ENCODE assay signal across 9 mouse cellular contexts in genomic region chr1:93726974-93727373, GRCm38 (mm10). TPM values are rescaled to one million over a fixed set of nuclear protein-coding genes. Genes with fewer than 3 reads are reported as not detected.
DNase-seq lines count a peak whose midpoint lies in the region; ATAC-seq and TF ChIP-seq lines count a peak whose summit lies in the region.
"Had no signal": no experiment of that assay in that cellular context is flagged by ENCODE, and none has a peak within 500 bp of the region (broad histone marks: within the 10 kb centered on the region; RNA-seq: fewer than 3 reads in every experiment).

No protein-coding gene starts in this region.

- no peaks in the 10 kb centered on the region for H3K9me3 ChIP-seq in ES-Bruce4 (replicated peaks; ENCODE audit: control insufficient read depth, insufficient read depth, low read length, poor library complexity, severe bottlenecking)
- H3K9me3 ChIP-seq in embryonic facial prominence, embryonic 10.5 days, result no peaks in the 10 kb centered on the region
- no peaks in the 10 kb centered on the region for H3K9me3 ChIP-seq in heart, embryonic 11.5 days (replicated peaks; ENCODE audit: control insufficient read depth, low read length)
- no peaks in the 10 kb centered on the region for H3K9me3 ChIP-seq in lung, embryonic 14.5 days (ENCODE audit: low read depth, low read length)
- H3K9me3 ChIP-seq: heart, embryonic 13.5 days had no signal

- no peak overlapping the region for H3K9ac ChIP-seq in ES-Bruce4 (ENCODE audit: low read depth, poor library complexity, severe bottlenecking)
- H3K9ac ChIP-seq in heart, embryonic 11.5 days (ENCODE audit: low read depth, low read length), result no peak overlapping the region
- H3K9ac ChIP-seq in lung, embryonic 14.5 days, result no peak overlapping the region

- peak; percentile 43 for ATAC-seq in heart, embryonic 11.5 days (replicated peaks; ENCODE audit: insufficient number of reproducible peaks, low FRiP score, low TSS enrichment)
- ATAC-seq in lung, embryonic 14.5 days (ENCODE audit: insufficient read depth), result peak; percentile 70

- peak; percentile 87 for TF ChIP-seq CTCF in ES-Bruce4 (IDR thresholded peaks at IDR 0.05; ENCODE audit: low read depth, low read length)
- peak; percentile 94 for TF ChIP-seq CTCF in lung, embryonic 14.5 days (IDR thresholded peaks at IDR 0.05; ENCODE audit: low read depth)

- peaks cover 3% of the 10 kb centered on the region for H3K4me1 ChIP-seq in ES-Bruce4 (ENCODE audit: control insufficient read depth, insufficient read depth, low read length)
- H3K4me1 ChIP-seq in embryonic facial prominence, embryonic 10.5 days, result peaks cover 3% of the 10 kb centered on the region
- peaks cover 13% of the 10 kb centered on the region; the same call in 1 of the 2 replicates for H3K4me1 ChIP-seq in heart, embryonic 11.5 days (ENCODE audit: control insufficient read depth, insufficient read depth, low read length)
- H3K4me1 ChIP-seq in lung, embryonic 14.5 days (ENCODE audit: insufficient read depth), result no peaks in the 10 kb centered on the region

- TF ChIP-seq EP300 in ES-Bruce4 (IDR thresholded peaks at IDR 0.05; ENCODE audit: insufficient read depth, low read depth, low read length), result no peak

- H3K36me3 ChIP-seq in ES-Bruce4 (ENCODE audit: control insufficient read depth, insufficient read depth, low read length, poor library complexity, severe bottlenecking), result 0 out of 2 replicates have a peak, but pooled peaks cover 2% of the 10 kb centered on the region
- H3K36me3 ChIP-seq in embryonic facial prominence, embryonic 10.5 days (replicated peaks), result peaks cover 26% of the 10 kb centered on the region
- H3K36me3 ChIP-seq in heart, embryonic 11.5 days (ENCODE audit: control insufficient read depth, insufficient read depth, low read length), result no peaks in the 10 kb centered on the region
- peaks cover 22% of the 10 kb centered on the region for H3K36me3 ChIP-seq in lung, embryonic 14.5 days (ENCODE audit: insufficient read depth)

- no peak overlapping the region for H3K4me3 ChIP-seq in ES-Bruce4 (ENCODE audit: low read depth, low read length)
- no peak overlapping the region for H3K4me3 ChIP-seq in embryonic facial prominence, embryonic 10.5 days
- no peak overlapping the region for H3K4me3 ChIP-seq in heart, embryonic 11.5 days (ENCODE audit: low read depth, low read length)
- H3K4me3 ChIP-seq in lung, embryonic 14.5 days (ENCODE audit: low read depth, low read length), result no peak overlapping the region
- H3K4me3 ChIP-seq: heart, embryonic 13.5 days had no signal

- DNase-seq in adrenal gland, postnatal 10 days, result peak; percentile 84
- DNase-seq in embryonic facial prominence, embryonic 10.5 days (ENCODE audit: low spot score), result peak; percentile 58
- DNase-seq in kidney, postnatal 14 days, result peak; percentile 67
- peak; percentile 71 for DNase-seq in lung, embryonic 14.5 days
- peak; percentile 13 for DNase-seq in retina, adult 2 months (ENCODE audit: low read depth, low spot score)
- DNase-seq in thymus, postnatal 25 days, result peak; percentile 57

- no peak overlapping the region for H3K27ac ChIP-seq in ES-Bruce4 (ENCODE audit: insufficient read depth, low read length)
- H3K27ac ChIP-seq in embryonic facial prominence, embryonic 10.5 days (replicated peaks), result no peak overlapping the region
- no peak overlapping the region for H3K27ac ChIP-seq in heart, embryonic 11.5 days (ENCODE audit: low read depth, low read length)
- no peak overlapping the region for H3K27ac ChIP-seq in lung, embryonic 14.5 days (ENCODE audit: low read depth)

- no peaks in the 10 kb centered on the region for H3K27me3 ChIP-seq in ES-Bruce4 (ENCODE audit: control insufficient read depth, insufficient read depth, low read length, poor library complexity, severe bottlenecking)
- H3K27me3 ChIP-seq in embryonic facial prominence, embryonic 10.5 days (replicated peaks; ENCODE audit: low read depth, poor library complexity, severe bottlenecking), result no peaks in the 10 kb centered on the region
- H3K27me3 ChIP-seq in heart, embryonic 11.5 days (ENCODE audit: control insufficient read depth, insufficient read depth, low read length), result no peaks in the 10 kb centered on the region
- H3K27me3 ChIP-seq in lung, embryonic 14.5 days (ENCODE audit: insufficient read depth, low read length), result no peaks in the 10 kb centered on the region
- H3K27me3 ChIP-seq: heart, embryonic 13.5 days had no signal

- no peak for TF ChIP-seq POLR2A in ES-Bruce4 (IDR thresholded peaks at IDR 0.05; ENCODE audit: insufficient read depth, low read length)

- 69% methylated on average over 3 of the region's 3 CpGs for WGBS in embryonic facial prominence, embryonic 10.5 days
- WGBS in heart, embryonic 11.5 days (ENCODE audit: insufficient replicate concordance), result 58% methylated on average over 3 of the region's 3 CpGs
- 58% methylated on average over 3 of the region's 3 CpGs for WGBS in lung, embryonic 14.5 days

- no peak overlapping the region for H3K4me2 ChIP-seq in heart, embryonic 11.5 days
- no peak overlapping the region for H3K4me2 ChIP-seq in lung, embryonic 14.5 days
- H3K4me2 ChIP-seq: heart, embryonic 13.5 days had no signal

RNA-seq across cellular contexts. Expression of gene Atg4b, which starts 24.3 kb away (rescaled TPM):
- polyA plus RNA-seq in ES-Bruce4 (2011; ENCODE audit: insufficient read depth, insufficient read length, low read depth, missing spikeins), result 75.9 and 92.7 TPM in 2 replicates
- 10 to 100 TPM; 62.2 to 75.5 TPM for total RNA-seq in adrenal gland, postnatal 10 days (2021)
- polyA plus RNA-seq in embryonic facial prominence, embryonic 10.5 days (2016; fragmentation: Nextera tagmentation; extraction: Ambion mirVana), result 95.3 and 98.1 TPM in 2 replicates
- polyA plus RNA-seq in heart, embryonic 11.5 days (2014; fragmentation: Nextera tagmentation; extraction: Ambion mirVana), result 70.6 and 70.9 TPM in 2 replicates
- polyA plus RNA-seq in lung, embryonic 14.5 days (2014; fragmentation: Nextera tagmentation; extraction: Ambion mirVana), result 92.2 and 94.0 TPM in 2 replicates

RNA-seq across cellular contexts. Expression of gene Thap4, which starts 27.7 kb away (rescaled TPM):
- polyA plus RNA-seq in ES-Bruce4 (2011; ENCODE audit: insufficient read depth, insufficient read length, low read depth, missing spikeins), result 44.8 and 51.5 TPM in 2 replicates
- total RNA-seq in adrenal gland, postnatal 10 days (2021), result 10 to 100 TPM; 46.0 to 51.7 TPM
- 51.6 and 51.7 TPM in 2 replicates for polyA plus RNA-seq in embryonic facial prominence, embryonic 10.5 days (2016; fragmentation: Nextera tagmentation; extraction: Ambion mirVana)
- 49.5 and 53.3 TPM in 2 replicates for polyA plus RNA-seq in heart, embryonic 11.5 days (2014; fragmentation: Nextera tagmentation; extraction: Ambion mirVana)
- 48.4 and 52.7 TPM in 2 replicates for polyA plus RNA-seq in lung, embryonic 14.5 days (2014; fragmentation: Nextera tagmentation; extraction: Ambion mirVana)

RNA-seq across cellular contexts. Expression of gene Bok, which starts 41.5 kb away (rescaled TPM):
- 6.3 and 6.6 TPM in 2 replicates for polyA plus RNA-seq in ES-Bruce4 (2011; ENCODE audit: insufficient read depth, insufficient read length, low read depth, missing spikeins)
- 10 to 100 TPM; 17.4 to 21.0 TPM for total RNA-seq in adrenal gland, postnatal 10 days (2021)
- polyA plus RNA-seq in embryonic facial prominence, embryonic 10.5 days (2016; fragmentation: Nextera tagmentation; extraction: Ambion mirVana), result 38.1 and 38.6 TPM in 2 replicates
- 29.2 and 33.2 TPM in 2 replicates for polyA plus RNA-seq in heart, embryonic 11.5 days (2014; fragmentation: Nextera tagmentation; extraction: Ambion mirVana)
- 81.4 and 90.1 TPM in 2 replicates for polyA plus RNA-seq in lung, embryonic 14.5 days (2014; fragmentation: Nextera tagmentation; extraction: Ambion mirVana)

Comparison
In these comparisons a context has a peak if more than half of its experiments do, and no peak if none do; other contexts are left out.
1. DNase-seq: peak in every context shown above with its lines; median percentile 84 in adrenal gland, postnatal 10 days; 71 in lung, embryonic 14.5 days; 67 in kidney, postnatal 14 days; 58 in embryonic facial prominence, embryonic 10.5 days; 57 in thymus, postnatal 25 days; 13 in retina, adult 2 months.